Mouse (Mus musculus) ES-E14 (cell line): Measurements from ENCODE around the gene Tmem98.

Experiments
- MAFK ChIP-seq: IDR thresholded peaks from 2 replicates; pipeline ENCODE4 v1.6.1; 2014; ENCODE audit warnings: mild to moderate bottlenecking, low read depth, low read length, inconsistent platforms; ENCODE audit not compliant: insufficient read depth
- ZNF384 ChIP-seq: IDR thresholded peaks from 2 replicates; pipeline ENCODE4 v1.6.1; 2012; ENCODE audit warnings: low read depth, low read length, inconsistent platforms

GRCm38 (mm10) chr11:80856827-80857226 lies 46.9 kb downstream of the Tmem98 start:
- TF ChIP-seq ZNF384 (no peak), MAFK (no peak)
